Mouse (Mus musculus) bone marrow macrophage, adult 2 months (primary cell): Measurements from ENCODE around the gene Ppy.

Experiments used
- CTCF ChIP-seq: IDR thresholded peaks from 2 replicates; pipeline ENCODE4 v1.5.1; 2012; ENCODE audit warnings: low read depth, mild to moderate bottlenecking, low read length, moderate library complexity
- POLR2A ChIP-seq: IDR thresholded peaks from 2 replicates; pipeline ENCODE4 v1.6.1; 2012; ENCODE audit warnings: mild to moderate bottlenecking, low read depth, low read length, borderline replicate concordance

GRCm38 (mm10) chr11:102063076-102063475 is 38.0 kb downstream of the Ppy start:
- TF ChIP-seq CTCF (no peak), POLR2A (no peak)
